Mouse (Mus musculus) kidney, postnatal 25 days (tissue): Measurements from ENCODE around the gene Olfr704.
"Not testable (repeated sequence)": the region's sequence is repeated elsewhere in the genome, so short reads cannot be mapped to it uniquely, and the experiment has no call there.

ENCODE experiments used
- DNase-seq, 2 experiments: peaks; one replicate each; pipeline ENCODE4 v3.0.0; 2021; ENCODE audit warnings: mixed read lengths in 2 of 2

The Olfr704 gene

GRCm38 (mm10) chr7:106862885-106863284, at the start of gene Olfr704:
Gene Olfr704, plus strand, starts transcription at chr7:106863185.
- no peak for DNase-seq

GRCm38 (mm10) chr7:106813829-106814228, 49.2 kb upstream of the Olfr704 start, which contains the start of gene Olfr701:
Gene Olfr701, plus strand, starts transcription at chr7:106814129.
- no peak for DNase-seq

DNA sequence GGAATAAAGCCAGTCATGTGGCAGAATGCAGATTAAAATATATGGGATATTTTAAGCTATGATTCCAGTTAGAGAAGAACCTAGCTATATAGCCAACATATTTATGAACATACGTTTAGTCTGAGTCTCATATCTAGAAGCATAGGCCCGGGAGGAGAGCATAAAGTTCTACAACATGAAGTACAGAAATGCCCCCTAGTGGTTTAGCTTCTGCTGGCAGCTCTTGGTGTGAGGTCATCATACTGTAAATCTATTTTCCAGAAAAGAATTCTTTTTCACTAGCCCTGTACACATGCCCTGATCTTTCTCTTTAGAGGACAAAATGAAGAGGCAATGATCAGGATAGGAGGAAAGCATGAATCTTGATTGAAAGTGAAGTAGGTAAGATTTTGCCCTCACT, 47.2 kb upstream of the Olfr704 start:
- DNase-seq: no peak

DNA sequence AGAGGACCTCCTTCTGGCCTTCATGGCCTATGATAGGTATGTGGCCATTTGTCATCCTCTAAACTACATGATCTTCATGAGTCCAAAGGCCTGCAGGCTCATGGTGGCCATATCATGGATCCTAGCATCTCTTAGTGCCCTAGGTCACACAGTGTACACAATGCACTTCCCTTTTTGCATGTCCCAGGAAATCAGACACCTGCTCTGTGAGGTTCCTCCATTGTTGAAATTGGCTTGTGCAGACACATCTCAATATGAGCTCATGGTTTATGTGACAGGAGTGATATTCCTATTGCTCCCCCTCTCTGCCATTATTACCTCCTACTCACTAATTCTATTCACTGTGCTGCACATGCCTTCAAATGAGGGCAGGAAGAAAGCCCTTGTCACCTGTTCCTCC, 44.6 kb upstream of the Olfr704 start:
- DNase-seq: no peak

DNA sequence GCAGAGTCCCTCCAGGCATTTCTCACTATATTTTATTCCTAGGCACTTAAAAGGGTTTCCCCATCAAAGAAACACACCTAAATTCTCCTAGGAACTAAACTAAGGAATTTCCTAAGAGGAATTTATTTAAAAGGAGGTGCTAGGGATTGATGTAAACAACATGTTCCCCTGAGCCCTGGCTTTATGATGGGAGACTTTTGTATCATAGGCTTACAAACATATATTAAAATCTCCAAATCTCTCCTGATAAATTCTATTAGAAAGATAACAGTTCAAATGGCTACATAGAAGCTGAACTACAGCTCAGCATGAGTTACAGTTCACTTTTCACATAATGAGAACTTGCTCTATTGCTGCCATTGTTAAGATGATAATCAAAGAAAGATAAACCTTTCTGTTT, 29.2 kb upstream of the Olfr704 start, which contains the start of gene Olfr702:
Olfr702 (minus strand) TSS at position 101 of the 400 bp plus-strand sequence.
- DNase-seq: no peak

- DNase-seq: no peak
Measured at GRCm38 (mm10) chr7:106843060-106843459, 19.9 kb upstream of the Olfr704 start, which contains the start of gene Olfr703. Gene Olfr703, plus strand, starts transcription at chr7:106843360.

DNA sequence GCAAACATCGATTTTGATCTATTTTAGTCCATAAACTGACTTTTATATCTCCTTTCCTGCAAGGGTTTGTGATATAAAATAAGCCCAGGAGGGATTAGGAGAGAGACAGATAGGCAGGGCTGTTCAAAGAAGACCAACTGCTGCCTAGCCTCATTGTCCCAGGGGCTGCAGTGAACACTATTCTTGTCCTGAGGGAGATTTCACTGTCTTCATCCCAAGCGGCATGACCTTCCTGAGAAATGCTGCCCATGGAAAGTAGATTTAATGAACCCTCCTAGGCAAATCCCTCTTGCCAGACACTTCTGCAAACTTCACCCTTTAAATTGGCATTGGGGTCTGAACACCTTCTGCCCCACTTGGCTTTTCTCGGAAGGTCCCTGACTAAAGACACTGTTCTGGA, 13.8 kb downstream of the Olfr704 start, which contains the start of gene Olfr705:
Olfr705 (minus strand) TSS at position 101 of the 400 bp plus-strand sequence.
- DNase-seq: no peak

GRCm38 (mm10) chr7:106888062-106888461, 25.1 kb downstream of the Olfr704 start, which contains the start of gene Olfr706:
Gene Olfr706, minus strand, starts transcription at chr7:106888162.
- no peak for DNase-seq

DNA sequence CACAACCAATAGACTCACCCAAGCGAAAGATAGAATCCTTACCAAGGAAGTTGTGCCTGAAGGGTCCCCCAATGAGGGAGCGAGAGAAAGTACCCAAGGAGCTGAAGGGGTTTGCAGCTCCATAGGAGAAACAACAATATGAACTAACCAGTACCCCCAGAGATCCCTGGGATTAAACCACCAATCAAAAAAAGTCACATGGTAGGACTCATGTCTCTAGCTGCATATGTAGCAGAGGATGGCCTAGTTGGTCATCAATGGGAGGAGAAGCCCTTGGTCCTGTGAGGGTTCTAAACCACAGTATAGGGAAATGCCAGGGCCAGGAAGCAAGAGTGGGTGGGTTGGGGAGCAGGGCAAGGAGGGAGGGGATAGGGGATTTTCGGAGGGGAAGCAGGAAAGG, 38.2 kb downstream of the Olfr704 start, which contains the start of gene Olfr707:
Olfr707 (minus strand) TSS at position 101 of the 400 bp plus-strand sequence.
- not testable (repeated sequence) for DNase-seq

GRCm38 (mm10) chr7:106907676-106908075, 44.7 kb downstream of the Olfr704 start, which contains the start of gene Olfr1532-ps1:
Gene Olfr1532-ps1, plus strand, starts transcription at chr7:106908001.
- DNase-seq: no peak
